Mouse (Mus musculus): ENCODE results near the gene Cd47. TPM values are rescaled to one million over a fixed set of nuclear protein-coding genes. Genes with fewer than 3 reads are reported as not detected.

Gene Cd47
- polyA plus RNA-seq, 1 experiment from 2014 or later, result 61.4 TPM

- Histone ChIP-seq H3K9me3 (no peaks in the 10 kb centered on the region), H3K4me1 (peaks cover 15% of the 10 kb centered on the region), H3K9ac (no peak overlapping the region), H3K27ac (no peak overlapping the region), H3K4me2 (no peak overlapping the region), H3K27me3 (no peaks in the 10 kb centered on the region), H3K4me3 (replicated peaks) (no peak overlapping the region), H3K36me3 (replicated peaks) (no peaks in the 10 kb centered on the region)
- no peak for ATAC-seq (ENCODE audit: low FRiP score)
Measured at GRCm38 (mm10) chr16:49940473-49940872, 140.1 kb downstream of the Cd47 start.

DNA sequence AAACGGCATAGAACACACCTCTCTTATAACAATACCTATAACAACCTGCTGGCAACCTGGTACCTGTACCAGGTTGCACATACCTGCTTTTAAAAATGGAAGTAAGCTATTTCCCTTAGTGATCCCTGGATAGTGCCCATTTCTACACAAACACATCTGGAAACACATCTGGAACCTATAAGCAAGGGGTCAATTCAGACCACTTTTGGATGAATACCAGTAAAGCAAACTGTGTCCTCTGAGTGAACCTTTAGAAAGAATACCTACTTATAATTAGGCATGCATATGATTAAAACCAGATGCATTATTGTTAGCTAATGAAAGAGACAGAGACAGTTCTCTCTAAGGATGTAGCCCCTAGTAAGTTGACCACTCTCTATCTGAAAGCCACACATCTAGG lies 140.7 kb downstream of the Cd47 start:
- H3K27me3 ChIP-seq, result no peaks in the 10 kb centered on the region
- H3K4me2 ChIP-seq, result no peak overlapping the region
- ATAC-seq (ENCODE audit: low FRiP score), result no peak
- no peak overlapping the region for H3K4me3 ChIP-seq (replicated peaks)
- no peaks in the 10 kb centered on the region for H3K9me3 ChIP-seq
- no peak overlapping the region for H3K9ac ChIP-seq
- WGBS, result 85% methylated on average over 1 of the region's 1 CpGs
- no peak overlapping the region for H3K27ac ChIP-seq
- no peaks in the 10 kb centered on the region for H3K36me3 ChIP-seq (replicated peaks)
- peaks cover 15% of the 10 kb centered on the region for H3K4me1 ChIP-seq

- Histone ChIP-seq H3K9ac (no peak overlapping the region), H3K9me3 (no peaks in the 10 kb centered on the region), H3K4me1 (no peaks in the 10 kb centered on the region), H3K27me3 (no peaks in the 10 kb centered on the region), H3K27ac (no peak overlapping the region), H3K36me3 (replicated peaks) (no peaks in the 10 kb centered on the region), H3K4me2 (no peak overlapping the region), H3K4me3 (replicated peaks) (no peak overlapping the region)
- 83% methylated on average over 1 of the region's 1 CpGs for WGBS
- ATAC-seq (ENCODE audit: low FRiP score), result no peak
Measured at GRCm38 (mm10) chr16:49943726-49944125, 143.4 kb downstream of the Cd47 start.

DNA sequence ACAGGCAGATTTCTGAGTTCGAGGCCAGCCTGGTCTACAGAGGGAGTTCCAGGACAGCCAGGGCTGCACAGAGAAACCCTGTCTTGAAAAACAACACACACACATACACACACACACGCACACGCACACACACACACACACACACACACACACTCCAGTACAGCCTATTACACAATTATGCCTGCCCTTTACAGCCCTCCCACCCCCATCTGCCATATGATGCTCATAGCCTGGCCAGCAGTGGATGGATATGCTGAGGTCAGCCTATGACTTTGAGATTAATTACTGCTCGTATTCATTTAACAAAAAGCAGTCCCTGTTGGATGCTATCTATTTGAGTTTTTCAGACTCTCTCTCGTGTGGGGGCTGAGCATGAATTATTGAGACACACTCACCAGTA lies 144.8 kb downstream of the Cd47 start:
- Histone ChIP-seq H3K4me2 (no peak overlapping the region), H3K4me3 (replicated peaks) (no peak overlapping the region), H3K9ac (no peak overlapping the region), H3K27ac (no peak overlapping the region), H3K36me3 (replicated peaks) (no peaks in the 10 kb centered on the region), H3K27me3 (no peaks in the 10 kb centered on the region), H3K4me1 (no peaks in the 10 kb centered on the region), H3K9me3 (no peaks in the 10 kb centered on the region)
- 80% methylated on average over 5 of the region's 5 CpGs for WGBS
- no peak for ATAC-seq (ENCODE audit: low FRiP score)

DNA sequence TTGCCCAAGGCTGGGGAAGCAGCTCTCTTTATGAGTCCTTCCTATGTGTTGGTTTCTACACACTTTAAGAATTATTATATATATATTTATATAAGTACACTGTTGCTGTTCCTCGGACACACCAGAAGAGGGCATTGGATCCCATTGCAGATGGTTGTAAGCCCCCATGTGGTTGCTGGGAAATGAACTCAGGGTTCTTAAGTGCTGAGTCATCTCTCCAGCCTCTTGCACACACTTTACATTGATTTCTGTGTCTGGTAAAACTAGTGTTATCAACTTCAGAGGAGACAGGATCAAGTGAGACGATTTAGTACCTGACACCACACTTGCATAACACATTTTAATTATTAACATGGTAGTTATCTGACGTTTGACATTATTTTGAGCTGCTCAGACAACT lies 146.7 kb downstream of the Cd47 start:
- Histone ChIP-seq H3K4me3 (replicated peaks) (no peak overlapping the region), H3K4me1 (no peaks in the 10 kb centered on the region), H3K27ac (no peak overlapping the region), H3K4me2 (no peak overlapping the region), H3K36me3 (replicated peaks) (no peaks in the 10 kb centered on the region), H3K9me3 (no peaks in the 10 kb centered on the region), H3K27me3 (no peaks in the 10 kb centered on the region), H3K9ac (no peak overlapping the region)
- no peak for ATAC-seq (ENCODE audit: low FRiP score)
- WGBS, result 95% methylated on average over 3 of the region's 3 CpGs

- Histone ChIP-seq H3K27ac (no peak overlapping the region), H3K4me3 (replicated peaks) (no peak overlapping the region), H3K36me3 (replicated peaks) (no peaks in the 10 kb centered on the region), H3K9ac (no peak overlapping the region), H3K9me3 (no peaks in the 10 kb centered on the region), H3K27me3 (no peaks in the 10 kb centered on the region), H3K4me2 (no peak overlapping the region), H3K4me1 (no peaks in the 10 kb centered on the region)
- WGBS, result 94% methylated on average over 7 of the region's 7 CpGs
- ATAC-seq (ENCODE audit: low FRiP score), result no peak
Measured at GRCm38 (mm10) chr16:49947610-49948009, 147.3 kb downstream of the Cd47 start.

DNA sequence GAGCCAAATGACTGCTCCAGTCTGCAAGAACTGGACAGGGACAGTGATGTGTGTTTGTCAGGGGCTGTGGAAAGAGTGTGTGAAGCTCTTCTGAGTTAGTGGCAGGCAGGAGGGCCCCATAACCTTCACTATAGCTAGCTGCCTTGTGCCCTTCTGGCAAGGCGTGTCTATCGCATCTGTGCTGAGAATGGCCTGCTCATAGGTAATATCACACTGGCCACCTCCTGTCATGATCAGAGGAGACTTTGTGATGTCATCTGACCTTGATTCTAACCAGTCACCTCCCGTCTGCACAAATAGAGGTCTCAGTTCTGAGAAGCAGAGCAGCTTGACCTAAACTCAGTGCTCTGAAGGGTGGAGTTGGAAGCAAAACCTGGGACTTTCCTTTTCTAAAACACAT lies 148.0 kb downstream of the Cd47 start:
- no peaks in the 10 kb centered on the region for H3K4me1 ChIP-seq
- H3K36me3 ChIP-seq (replicated peaks), result no peaks in the 10 kb centered on the region
- no peak overlapping the region for H3K27ac ChIP-seq
- no peaks in the 10 kb centered on the region for H3K9me3 ChIP-seq
- ATAC-seq (ENCODE audit: low FRiP score), result no peak
- WGBS, result 86% methylated on average over 3 of the region's 3 CpGs
- no peak overlapping the region for H3K9ac ChIP-seq
- H3K27me3 ChIP-seq, result no peaks in the 10 kb centered on the region
- H3K4me2 ChIP-seq, result no peak overlapping the region
- no peak overlapping the region for H3K4me3 ChIP-seq (replicated peaks)

DNA sequence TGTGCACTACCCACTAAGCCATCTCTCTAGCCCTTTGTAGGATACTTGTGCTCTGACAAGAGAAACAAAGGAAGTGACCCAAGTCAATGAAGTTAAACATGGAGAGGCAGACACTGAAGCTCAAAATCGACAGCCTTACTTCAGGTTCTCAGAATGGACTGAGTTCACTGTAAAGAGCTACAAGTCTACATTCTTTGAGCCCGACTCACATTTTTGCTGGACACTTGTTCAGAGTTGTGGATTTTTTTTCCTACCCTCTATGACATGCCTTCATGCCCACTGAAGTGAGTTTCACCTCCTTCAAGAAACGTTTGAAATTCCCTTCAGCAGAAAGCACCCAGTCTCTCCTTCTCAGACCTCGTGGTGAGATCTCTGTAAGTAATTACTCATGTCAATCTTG lies 148.9 kb downstream of the Cd47 start:
- Histone ChIP-seq H3K36me3 (replicated peaks) (no peaks in the 10 kb centered on the region), H3K27me3 (no peaks in the 10 kb centered on the region), H3K4me3 (replicated peaks) (no peak overlapping the region), H3K4me2 (no peak overlapping the region), H3K27ac (no peak overlapping the region), H3K4me1 (no peaks in the 10 kb centered on the region), H3K9ac (no peak overlapping the region), H3K9me3 (no peaks in the 10 kb centered on the region)
- no peak for ATAC-seq (ENCODE audit: low FRiP score)
- 70% methylated on average over 4 of the region's 4 CpGs for WGBS

DNA sequence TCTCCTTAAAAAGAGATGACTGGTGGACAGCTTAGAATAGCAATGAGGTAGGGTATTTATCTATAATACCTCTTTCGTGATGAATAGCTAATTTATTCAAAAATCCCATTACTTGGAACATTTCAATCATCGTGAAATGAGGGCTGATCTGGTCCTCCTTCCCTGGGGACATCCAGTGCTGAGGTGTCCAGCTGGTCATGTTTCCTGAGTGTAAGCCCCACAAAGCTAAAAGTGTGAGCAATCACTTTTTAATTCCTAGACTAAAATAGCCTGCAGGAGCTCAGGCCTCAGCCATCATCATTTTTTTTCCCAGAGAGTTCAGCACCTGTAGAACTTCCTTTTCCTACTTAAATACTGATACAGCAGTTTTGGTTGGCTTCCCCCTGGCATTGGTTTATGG lies 150.0 kb downstream of the Cd47 start:
- H3K27ac ChIP-seq, result no peak overlapping the region
- no peaks in the 10 kb centered on the region for H3K27me3 ChIP-seq
- no peaks in the 10 kb centered on the region for H3K36me3 ChIP-seq (replicated peaks)
- WGBS, result 44% methylated on average over 2 of the region's 2 CpGs
- H3K4me3 ChIP-seq (replicated peaks), result no peak overlapping the region
- no peak for ATAC-seq (ENCODE audit: low FRiP score)
- no peaks in the 10 kb centered on the region for H3K9me3 ChIP-seq
- H3K4me1 ChIP-seq, result no peaks in the 10 kb centered on the region
- no peak overlapping the region for H3K9ac ChIP-seq
- H3K4me2 ChIP-seq, result no peak overlapping the region

DNA sequence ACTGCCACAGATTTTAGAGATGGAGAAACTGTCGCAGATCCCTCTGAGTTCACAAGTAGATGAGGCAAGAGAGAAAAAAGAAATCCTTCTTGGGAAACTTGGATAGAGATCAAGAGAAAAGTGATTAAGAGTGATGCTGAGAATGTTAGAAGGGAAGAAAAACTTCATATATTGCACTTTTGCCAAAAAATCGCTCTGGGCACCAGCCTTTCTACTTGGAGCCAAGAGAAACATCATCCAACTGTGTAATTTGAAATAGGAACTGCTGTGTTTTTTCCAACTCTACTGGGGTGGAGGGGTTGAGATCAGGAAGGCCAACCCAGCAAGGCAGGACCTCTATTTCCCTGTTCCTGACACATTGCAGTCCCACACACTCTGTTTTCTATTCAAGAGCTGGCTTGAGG lies 151.0 kb downstream of the Cd47 start:
- WGBS, result 88% methylated on average over 2 of the region's 2 CpGs
- no peak for ATAC-seq (ENCODE audit: low FRiP score)
- H3K27me3 ChIP-seq, result no peaks in the 10 kb centered on the region

DNA sequence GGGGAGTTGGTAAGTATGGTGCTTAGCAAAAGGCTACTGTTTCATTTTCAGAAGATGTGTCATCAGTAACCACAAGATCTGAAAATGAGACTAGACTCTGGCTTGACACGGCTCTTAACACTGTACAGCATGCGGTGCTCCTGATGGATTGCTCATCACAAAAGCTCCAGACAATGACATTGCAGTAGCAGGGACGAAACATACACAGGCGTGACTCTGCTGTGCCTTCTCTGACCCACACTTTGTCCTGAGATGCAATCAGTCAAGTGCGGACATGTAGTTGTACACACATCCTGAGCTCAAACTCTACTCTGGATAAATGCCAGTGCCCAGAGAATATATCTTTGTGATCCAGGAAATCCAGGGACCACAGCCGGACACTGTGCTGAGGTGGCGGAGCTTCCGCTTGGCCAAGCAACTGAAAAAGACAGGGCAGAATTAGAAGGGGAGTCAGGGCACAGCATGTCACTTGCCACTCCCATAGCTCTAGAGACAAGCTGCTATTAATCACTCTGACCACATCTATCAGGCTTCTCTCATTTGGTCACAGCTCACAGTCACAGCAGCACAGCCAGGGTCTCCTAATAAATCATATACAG lies 151.7 kb downstream of the Cd47 start:
- no peak overlapping the region for H3K4me2 ChIP-seq
- no peaks in the 10 kb centered on the region for H3K36me3 ChIP-seq (replicated peaks)
- no peaks in the 10 kb centered on the region for H3K27me3 ChIP-seq
- no peaks in the 10 kb centered on the region for H3K4me1 ChIP-seq
- H3K9ac ChIP-seq, result no peak overlapping the region
- 79% methylated on average over 8 of the region's 8 CpGs for WGBS
- no peak overlapping the region for H3K4me3 ChIP-seq (replicated peaks)
- no peak overlapping the region for H3K27ac ChIP-seq
- ATAC-seq (ENCODE audit: low FRiP score), result 0 out of 2 replicates have a peak, but pooled peaks have one; percentile 39
- no peaks in the 10 kb centered on the region for H3K9me3 ChIP-seq

More for the DNA sequence above, 151.0 kb downstream of the Cd47 start:
- Histone ChIP-seq H3K27ac (no peak overlapping the region), H3K4me2 (no peak overlapping the region), H3K4me3 (replicated peaks) (no peak overlapping the region), H3K9me3 (no peaks in the 10 kb centered on the region), H3K36me3 (replicated peaks) (no peaks in the 10 kb centered on the region), H3K4me1 (no peaks in the 10 kb centered on the region), H3K9ac (no peak overlapping the region)

DNA sequence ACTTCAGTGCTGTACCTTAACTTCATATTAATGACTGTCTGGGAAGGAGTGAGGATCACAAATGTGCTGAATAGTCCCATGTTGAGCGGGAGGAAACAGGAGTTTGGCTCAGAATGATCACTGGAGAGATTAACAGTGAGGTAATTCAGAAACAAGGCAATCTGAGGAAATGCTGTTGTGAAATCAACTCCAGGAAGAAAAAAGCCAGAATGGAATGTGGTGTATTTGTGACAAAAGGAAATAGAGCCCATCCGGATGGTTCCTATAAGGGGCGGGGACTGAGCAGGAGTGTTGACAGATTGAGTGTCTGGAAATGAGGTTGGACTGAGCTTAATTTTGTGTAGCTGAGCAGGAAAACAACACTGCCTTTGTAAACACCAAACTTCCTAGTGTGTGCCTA lies 153.5 kb downstream of the Cd47 start:
- no peak overlapping the region for H3K9ac ChIP-seq
- no peak for ATAC-seq (ENCODE audit: low FRiP score)
- H3K27me3 ChIP-seq, result no peaks in the 10 kb centered on the region
- H3K36me3 ChIP-seq (replicated peaks), result no peaks in the 10 kb centered on the region
- WGBS, result 86% methylated on average over 3 of the region's 3 CpGs
- no peaks in the 10 kb centered on the region for H3K4me1 ChIP-seq
- no peak overlapping the region for H3K4me2 ChIP-seq
- H3K27ac ChIP-seq, result no peak overlapping the region
- no peak overlapping the region for H3K4me3 ChIP-seq (replicated peaks)
- H3K9me3 ChIP-seq, result no peaks in the 10 kb centered on the region

DNA sequence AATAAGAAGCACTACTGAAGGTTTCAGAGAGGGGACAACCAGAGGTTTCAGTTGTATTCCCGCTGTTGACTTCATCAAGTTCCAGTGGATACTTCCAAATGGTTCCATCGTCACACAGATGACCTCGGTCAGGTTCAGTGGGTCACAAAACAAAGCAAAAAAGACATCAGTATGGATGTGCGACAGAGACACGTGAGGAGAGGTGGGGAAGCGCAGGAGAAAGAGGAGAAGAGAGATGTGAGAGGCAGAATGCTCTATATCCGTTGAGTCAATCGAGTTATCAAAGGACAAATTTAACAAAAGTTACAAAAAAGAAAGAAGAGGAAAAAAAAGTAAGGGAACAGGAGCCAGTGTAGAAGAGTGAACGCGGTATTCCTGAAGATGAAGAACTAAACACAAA lies 154.6 kb downstream of the Cd47 start:
- no peaks in the 10 kb centered on the region for H3K36me3 ChIP-seq (replicated peaks)
- WGBS, result 94% methylated on average over 10 of the region's 10 CpGs
- no peak overlapping the region for H3K9ac ChIP-seq
- no peaks in the 10 kb centered on the region for H3K4me1 ChIP-seq
- no peaks in the 10 kb centered on the region for H3K27me3 ChIP-seq
- H3K4me2 ChIP-seq, result no peak overlapping the region
- no peaks in the 10 kb centered on the region for H3K9me3 ChIP-seq
- H3K4me3 ChIP-seq (replicated peaks), result no peak overlapping the region
- ATAC-seq (ENCODE audit: low FRiP score), result no peak
- H3K27ac ChIP-seq, result no peak overlapping the region
